Mouse (Mus musculus): ENCODE data around the gene Ccdc71.

Gene Ccdc71

GRCm38 (mm10) chr9:108491286-108491580, 30.9 kb downstream of the Ccdc71 start:
- no peak for DNase-seq

GRCm38 (mm10) chr9:108492043-108492750, 31.9 kb downstream of the Ccdc71 start:
- DNase-seq: no peak

- no peak for DNase-seq
These were observed 32.9 kb downstream of the Ccdc71 start for GRCm38 (mm10) chr9:108493246-108493645.

GRCm38 (mm10) chr9:108494146-108494825, 34.0 kb downstream of the Ccdc71 start:
- no peak for DNase-seq

- DNase-seq: no peak
These were observed 34.6 kb downstream of the Ccdc71 start for GRCm38 (mm10) chr9:108494905-108495304.

- no peak for DNase-seq
These were observed 38.9 kb downstream of the Ccdc71 start for GRCm38 (mm10) chr9:108499231-108499630.

GRCm38 (mm10) chr9:108499943-108500342, 39.6 kb downstream of the Ccdc71 start:
- no peak for DNase-seq

- no peak for DNase-seq
These were observed 46.6 kb downstream of the Ccdc71 start for GRCm38 (mm10) chr9:108506901-108507300.

GRCm38 (mm10) chr9:108507619-108508434, 47.5 kb downstream of the Ccdc71 start, which contains the start of gene Qars:
Qars (plus strand) TSS chr9:108507706.
- DNase-seq: peak; percentile 96

GRCm38 (mm10) chr9:108508776-108509175, 48.4 kb downstream of the Ccdc71 start:
- no peak for DNase-seq

Data from thymus, postnatal 4 days (tissue).